Mouse (Mus musculus): ENCODE data around the gene Ankrd34a. TPM values are rescaled to one million over a fixed set of nuclear protein-coding genes. Genes with fewer than 3 reads are reported as not detected.

The Ankrd34a gene
- polyA plus RNA-seq, 1 experiment from 2014 or later = 21.0 TPM

DNA sequence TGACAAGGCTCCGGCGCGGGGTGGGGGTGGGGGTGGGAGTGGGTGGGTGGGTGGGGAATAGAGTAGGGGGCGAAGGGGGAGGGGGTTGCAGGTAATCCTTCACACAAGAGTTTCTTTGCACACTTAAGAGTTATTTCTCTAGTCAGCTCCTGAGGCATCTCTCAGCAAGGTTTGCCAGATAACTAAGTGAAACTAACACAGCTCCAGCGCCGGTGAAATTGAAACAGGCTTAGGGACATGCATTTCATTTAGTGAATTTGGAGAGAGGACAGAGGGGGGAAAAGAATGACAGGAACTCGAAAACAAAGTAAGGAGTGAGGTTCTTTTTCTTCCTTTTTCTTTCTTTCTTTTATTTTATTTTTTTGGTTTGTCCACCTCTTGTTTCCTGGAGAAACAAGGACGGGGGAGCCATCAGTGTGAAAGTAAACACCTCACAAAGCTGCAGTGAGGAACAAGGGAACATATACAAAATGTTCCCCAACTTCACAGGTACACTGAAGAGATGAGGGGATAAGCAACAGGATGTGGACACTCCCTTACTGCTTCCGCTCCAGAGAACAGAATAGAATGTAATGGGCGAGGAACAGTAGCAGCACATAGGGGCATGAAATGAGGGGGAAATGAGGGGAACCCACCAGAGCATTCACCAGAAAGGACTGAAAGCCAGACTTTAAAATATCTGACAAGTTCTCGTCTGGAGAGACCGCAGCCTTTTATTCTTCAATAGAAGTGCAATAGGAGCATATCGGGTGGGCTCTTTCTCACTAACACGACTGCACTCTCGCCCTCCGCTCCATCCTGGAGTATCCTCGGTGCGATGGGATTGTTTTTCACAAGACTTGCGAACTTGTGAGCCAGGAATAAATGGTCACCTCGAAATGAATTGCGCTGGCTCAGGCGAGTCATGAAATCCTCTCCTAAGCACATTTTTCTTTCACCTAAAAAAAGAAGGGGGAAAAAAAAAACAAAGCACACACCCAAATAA is 39.5 kb upstream of the Ankrd34a start:
- peaks cover 55% of the 10 kb centered on the region for H3K4me1 ChIP-seq
- 0 out of 2 replicates have a peak, but pooled peaks have one; percentile 7 for ATAC-seq (ENCODE audit: low FRiP score)
- H3K36me3 ChIP-seq = peaks cover 15% of the 10 kb centered on the region
- H3K9me3 ChIP-seq (replicated peaks) = no peaks in the 10 kb centered on the region
- H3K9ac ChIP-seq (replicated peaks) = peak overlapping the region; percentile 56
- H3K4me2 ChIP-seq = peak overlapping the region; percentile 81
- WGBS = 11% methylated on average over 22 of the region's 22 CpGs
- H3K4me3 ChIP-seq (replicated peaks) = peak overlapping the region; percentile 69
- H3K27me3 ChIP-seq (replicated peaks) = no peaks in the 10 kb centered on the region
- peak overlapping the region; percentile 87 for H3K27ac ChIP-seq (replicated peaks)

DNA sequence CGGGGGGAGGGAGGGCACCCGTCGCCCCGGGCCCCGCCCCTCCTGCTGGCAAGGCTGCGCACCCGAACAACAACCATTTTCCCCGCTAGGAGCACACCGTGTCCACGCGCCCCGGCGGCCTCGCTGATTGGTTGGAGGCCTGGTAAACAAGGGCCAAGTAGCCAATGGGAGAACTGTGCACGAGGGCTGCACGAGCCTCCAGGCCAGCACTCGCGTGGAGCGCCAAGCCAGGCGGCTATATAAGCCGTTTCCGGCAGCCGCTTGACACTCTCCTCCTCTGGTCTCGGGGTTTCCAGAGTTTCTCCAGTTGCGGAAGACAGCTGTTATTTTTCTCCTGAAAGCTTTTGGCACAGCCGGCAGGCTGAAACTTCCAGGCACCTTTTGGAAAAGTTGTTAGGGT is 38.7 kb upstream of the Ankrd34a start, which contains the start of gene Txnip:
Gene Txnip, plus strand, starts transcription at position 264 of the 400 bp plus-strand sequence.
- peak within 1 kb of the TSS; percentile 81 for H3K4me2 ChIP-seq
- H3K9ac ChIP-seq (replicated peaks) = peak within 1 kb of the TSS; percentile 66
- no peaks in the 10 kb centered on the region for H3K9me3 ChIP-seq (replicated peaks)
- H3K27me3 ChIP-seq (replicated peaks) = no peaks in the 10 kb centered on the region
- H3K4me1 ChIP-seq = peaks cover 58% of the 10 kb centered on the region
- peak within 1 kb of the TSS; percentile 69 for H3K4me3 ChIP-seq (replicated peaks)
- peak; percentile 98 for ATAC-seq (ENCODE audit: low FRiP score)
- WGBS = 1% methylated on average over 26 of the region's 26 CpGs
- peaks cover 15% of the 10 kb centered on the region for H3K36me3 ChIP-seq
- H3K27ac ChIP-seq (replicated peaks) = peak within 1 kb of the TSS; percentile 87

DNA sequence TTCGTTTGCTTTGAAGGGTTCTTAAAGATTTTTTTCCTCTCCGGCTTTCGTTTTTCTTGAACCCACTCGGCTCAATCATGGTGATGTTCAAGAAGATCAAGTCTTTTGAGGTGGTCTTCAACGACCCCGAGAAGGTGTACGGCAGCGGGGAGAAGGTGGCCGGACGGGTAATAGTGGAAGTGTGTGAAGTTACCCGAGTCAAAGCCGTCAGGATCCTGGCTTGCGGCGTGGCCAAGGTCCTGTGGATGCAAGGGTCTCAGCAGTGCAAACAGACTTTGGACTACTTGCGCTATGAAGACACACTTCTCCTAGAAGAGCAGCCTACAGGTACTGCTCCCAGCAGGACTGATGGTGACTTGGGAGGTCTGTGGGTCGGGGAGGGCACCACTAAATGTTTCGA is 38.3 kb upstream of the Ankrd34a start:
- H3K27me3 ChIP-seq (replicated peaks) = no peaks in the 10 kb centered on the region
- peaks cover 15% of the 10 kb centered on the region for H3K36me3 ChIP-seq
- peak overlapping the region; percentile 81 for H3K4me2 ChIP-seq
- peaks cover 58% of the 10 kb centered on the region for H3K4me1 ChIP-seq
- H3K9me3 ChIP-seq (replicated peaks) = no peaks in the 10 kb centered on the region
- H3K27ac ChIP-seq (replicated peaks) = peak overlapping the region; percentile 69
- peak; percentile 40; the same call in 1 of the 2 replicates for ATAC-seq (ENCODE audit: low FRiP score)
- peak overlapping the region; percentile 66 for H3K9ac ChIP-seq (replicated peaks)
- peak overlapping the region; percentile 69 for H3K4me3 ChIP-seq (replicated peaks)
- WGBS = under 1% methylated on average over 17 of the region's 17 CpGs

DNA sequence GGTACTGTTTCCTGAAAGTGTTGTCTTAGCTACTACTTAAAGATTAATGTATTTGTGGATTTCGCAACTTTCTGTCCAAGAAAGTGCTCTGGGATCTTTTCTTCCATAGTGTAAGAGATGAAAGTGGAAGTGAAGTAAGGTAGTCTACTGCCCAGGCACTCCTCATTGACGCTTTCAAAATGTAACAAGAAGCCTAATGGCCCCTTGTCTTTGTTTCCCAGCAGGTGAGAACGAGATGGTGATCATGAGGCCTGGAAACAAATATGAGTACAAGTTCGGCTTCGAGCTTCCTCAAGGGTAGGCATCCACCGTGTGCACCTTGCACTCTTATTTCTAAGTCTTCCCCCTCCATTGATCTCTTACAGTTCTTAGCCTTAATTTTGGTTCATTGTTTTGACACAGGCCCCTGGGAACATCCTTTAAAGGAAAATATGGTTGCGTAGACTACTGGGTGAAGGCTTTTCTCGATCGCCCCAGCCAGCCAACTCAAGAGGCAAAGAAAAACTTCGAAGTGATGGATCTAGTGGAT is 37.7 kb upstream of the Ankrd34a start:
- Histone ChIP-seq H3K4me3 (replicated peaks) (peak overlapping the region; percentile 69), H3K36me3 (peaks cover 15% of the 10 kb centered on the region), H3K9me3 (replicated peaks) (no peaks in the 10 kb centered on the region), H3K4me2 (peak overlapping the region; percentile 81), H3K27ac (replicated peaks) (no peak overlapping the region), H3K9ac (replicated peaks) (peak overlapping the region; percentile 66), H3K27me3 (replicated peaks) (no peaks in the 10 kb centered on the region), H3K4me1 (peaks cover 58% of the 10 kb centered on the region)
- no peak for ATAC-seq (ENCODE audit: low FRiP score)
- 25% methylated on average over 10 of the region's 10 CpGs for WGBS

GRCm38 (mm10) chr3:96559398-96559910 is 37.0 kb upstream of the Ankrd34a start:
- Histone ChIP-seq H3K27ac (replicated peaks) (0 out of 2 replicates have a peak overlapping the region, but pooled peaks have one; percentile 33), H3K9ac (replicated peaks) (peak overlapping the region; percentile 66), H3K9me3 (replicated peaks) (no peaks in the 10 kb centered on the region), H3K4me3 (replicated peaks) (peak overlapping the region; percentile 69), H3K4me1 (peaks cover 58% of the 10 kb centered on the region), H3K27me3 (replicated peaks) (no peaks in the 10 kb centered on the region), H3K4me2 (peak overlapping the region; percentile 81), H3K36me3 (peaks cover 15% of the 10 kb centered on the region)
- WGBS = 77% methylated on average over 12 of the region's 12 CpGs
- no peak for ATAC-seq (ENCODE audit: low FRiP score)

GRCm38 (mm10) chr3:96559911-96560850 is 36.3 kb upstream of the Ankrd34a start:
- Histone ChIP-seq H3K4me2 (peak overlapping the region; percentile 81), H3K9ac (replicated peaks) (peak overlapping the region; percentile 66), H3K4me1 (peaks cover 55% of the 10 kb centered on the region), H3K27me3 (replicated peaks) (no peaks in the 10 kb centered on the region), H3K4me3 (replicated peaks) (peak overlapping the region; percentile 69), H3K9me3 (replicated peaks) (no peaks in the 10 kb centered on the region), H3K27ac (replicated peaks) (0 out of 2 replicates have a peak overlapping the region, but pooled peaks have one; percentile 33), H3K36me3 (peaks cover 15% of the 10 kb centered on the region)
- no peak for ATAC-seq (ENCODE audit: low FRiP score)
- 85% methylated on average over 23 of the region's 23 CpGs for WGBS

DNA sequence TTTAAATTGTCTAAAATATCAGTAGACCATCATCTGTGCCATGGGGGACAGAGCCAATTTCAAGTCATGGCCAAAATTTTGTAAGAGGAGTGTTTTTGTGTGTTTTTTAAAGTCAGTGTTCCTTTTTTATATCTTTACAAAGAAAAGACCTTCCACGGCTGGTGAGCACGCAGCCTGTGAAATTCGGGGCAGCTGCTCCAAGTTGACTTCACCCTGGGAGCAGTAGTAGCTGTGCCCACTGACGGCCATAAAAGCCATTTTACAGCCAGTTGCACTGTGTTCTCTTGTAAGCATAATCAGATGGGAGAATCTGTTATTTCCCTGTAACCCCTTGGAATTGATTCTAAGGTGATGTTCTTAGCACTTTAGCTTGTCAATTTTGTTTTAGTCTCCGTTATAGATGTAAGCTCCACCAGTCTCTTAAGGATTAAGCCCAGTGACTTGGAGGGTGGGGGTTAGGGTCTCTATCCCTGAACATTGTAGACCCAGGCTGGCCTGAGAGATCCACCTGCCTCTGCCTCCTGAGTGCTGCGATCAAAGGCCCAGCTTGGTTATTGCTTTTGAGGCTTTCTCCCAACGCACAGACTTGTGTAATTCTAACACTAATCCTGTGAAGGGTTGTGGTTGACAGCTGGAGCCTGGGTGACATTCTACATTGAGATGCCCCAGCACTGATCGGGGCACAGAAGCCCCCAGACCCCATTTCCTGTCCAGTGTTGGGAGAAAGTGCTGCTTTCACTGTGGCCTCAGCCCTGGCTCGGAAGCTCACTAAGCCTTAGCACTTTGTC is 35.4 kb upstream of the Ankrd34a start:
- 0 out of 2 replicates have a peak overlapping the region, but pooled peaks have one; percentile 23 for H3K9ac ChIP-seq (replicated peaks)
- H3K4me2 ChIP-seq = peak overlapping the region; percentile 81
- peak overlapping the region; percentile 41; the same call in 1 of the 2 replicates for H3K27ac ChIP-seq (replicated peaks)
- no peak for ATAC-seq (ENCODE audit: low FRiP score)
- H3K4me3 ChIP-seq (replicated peaks) = peak overlapping the region; percentile 69
- H3K27me3 ChIP-seq (replicated peaks) = no peaks in the 10 kb centered on the region
- H3K9me3 ChIP-seq (replicated peaks) = no peaks in the 10 kb centered on the region
- WGBS = 68% methylated on average over 9 of the region's 9 CpGs
- peaks cover 15% of the 10 kb centered on the region for H3K36me3 ChIP-seq
- H3K4me1 ChIP-seq = peaks cover 48% of the 10 kb centered on the region

DNA sequence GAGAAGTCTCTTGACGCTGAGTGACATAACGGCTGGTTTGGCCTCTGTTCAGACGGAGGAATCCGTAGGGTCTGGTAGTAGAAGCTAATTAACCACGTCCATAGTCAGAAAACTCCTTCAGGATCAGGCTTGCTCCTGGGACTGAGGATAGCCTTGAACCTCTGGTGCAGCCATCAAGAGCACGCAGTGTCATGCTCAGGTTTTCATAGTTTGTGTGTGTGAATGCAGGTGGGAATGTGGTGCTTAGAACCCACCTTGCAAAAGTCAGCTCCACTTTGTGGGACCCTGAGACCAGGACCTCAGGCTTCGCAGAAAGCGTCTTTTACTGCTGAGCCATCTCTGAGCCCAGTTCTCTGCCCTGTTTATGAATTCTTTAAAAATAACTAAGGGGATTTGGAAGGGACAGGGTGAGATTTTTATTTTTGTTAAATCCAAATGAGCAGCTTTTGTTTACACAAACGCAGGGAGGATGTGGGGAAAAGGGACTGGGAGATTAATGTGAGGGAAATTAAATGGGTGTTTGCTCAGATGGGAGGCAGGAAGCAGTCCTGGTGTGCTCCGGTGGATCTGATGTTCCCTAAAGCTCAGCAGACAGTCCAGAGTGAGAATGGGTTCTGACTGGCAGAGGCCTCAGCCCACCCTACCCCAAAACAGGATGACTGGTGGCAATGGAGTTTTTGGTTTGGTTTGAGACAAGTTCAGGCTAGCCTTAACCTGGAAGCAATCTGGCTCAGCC is 34.3 kb upstream of the Ankrd34a start:
- peaks cover 38% of the 10 kb centered on the region for H3K4me1 ChIP-seq
- no peaks in the 10 kb centered on the region for H3K9me3 ChIP-seq (replicated peaks)
- WGBS = 47% methylated on average over 10 of the region's 10 CpGs
- no peaks in the 10 kb centered on the region for H3K27me3 ChIP-seq (replicated peaks)
- H3K4me2 ChIP-seq = peak overlapping the region; percentile 29
- H3K36me3 ChIP-seq = peaks cover 15% of the 10 kb centered on the region
- no peak overlapping the region for H3K4me3 ChIP-seq (replicated peaks)
- H3K9ac ChIP-seq (replicated peaks) = no peak overlapping the region
- H3K27ac ChIP-seq (replicated peaks) = peak overlapping the region; percentile 30; the same call in 1 of the 2 replicates
- ATAC-seq (ENCODE audit: low FRiP score) = no peak

DNA sequence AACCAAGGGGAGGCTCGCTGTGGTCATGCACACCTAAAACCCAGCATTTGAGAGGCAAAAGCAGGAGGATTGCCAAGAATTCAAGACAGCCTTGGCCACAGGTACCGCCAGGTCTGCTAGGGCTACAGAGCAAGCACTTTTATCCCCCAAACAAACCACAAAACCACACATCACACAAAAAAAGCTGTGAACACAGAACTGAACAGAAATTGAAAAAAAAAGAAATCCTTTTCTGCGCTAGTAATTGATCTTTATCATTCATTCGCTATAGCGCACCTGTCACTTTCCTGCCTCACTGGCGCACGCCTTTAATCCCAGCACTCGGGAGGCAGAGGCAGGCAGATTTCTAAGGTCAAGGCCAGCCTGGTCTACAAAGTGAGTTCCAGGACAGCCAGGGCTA is 33.2 kb upstream of the Ankrd34a start:
- Histone ChIP-seq H3K4me1 (peaks cover 37% of the 10 kb centered on the region), H3K4me2 (no peak overlapping the region), H3K9me3 (replicated peaks) (no peaks in the 10 kb centered on the region), H3K9ac (replicated peaks) (no peak overlapping the region), H3K27ac (replicated peaks) (no peak overlapping the region), H3K4me3 (replicated peaks) (no peak overlapping the region), H3K36me3 (peaks cover 15% of the 10 kb centered on the region), H3K27me3 (replicated peaks) (no peaks in the 10 kb centered on the region)
- ATAC-seq (ENCODE audit: low FRiP score) = no peak
- WGBS = 96% methylated on average over 8 of the region's 8 CpGs

Measured in neural tube, embryonic 15.5 days (tissue).